Mouse (Mus musculus): ENCODE data around the gene Repin1.

DNA sequence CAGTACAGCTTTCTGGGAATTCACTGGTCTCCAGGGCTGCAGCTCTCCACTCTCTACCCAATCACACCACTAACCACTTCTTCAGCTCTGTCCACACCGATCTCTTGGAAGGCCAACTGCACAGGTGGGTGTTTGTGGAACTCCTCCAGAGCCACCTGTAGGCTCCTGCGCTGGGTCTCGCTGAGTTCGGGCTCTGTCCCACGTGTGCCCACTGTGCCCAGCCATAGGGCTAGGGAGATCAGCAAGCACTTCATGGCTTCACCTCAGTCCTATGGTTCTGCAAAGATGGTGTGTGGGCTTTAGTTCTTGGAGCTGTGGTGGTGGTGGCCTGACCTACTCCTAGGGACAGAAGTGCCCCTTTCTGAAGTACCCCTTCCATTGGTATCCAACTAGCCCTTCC is 21.7 kb upstream of the Repin1 start:
- no peak for TF ChIP-seq CTCF (IDR thresholded peaks at IDR 0.05 in 2 of 3, conservative IDR thresholded peaks at IDR 0.05 in 1 of 3; ENCODE audit: control insufficient read depth in 1 of 3, insufficient read depth in 1 of 3, low read depth in 2 of 3, low read length in 3 of 3, poor library complexity in 1 of 3, severe bottlenecking in 1 of 3)
- TF ChIP-seq ZC3H11A (IDR thresholded peaks at IDR 0.05; ENCODE audit: low read depth, low read length), result no peak
- TF ChIP-seq POLR2A (IDR thresholded peaks at IDR 0.05; ENCODE audit: control insufficient read depth in 1 of 2, insufficient read depth in 1 of 2, low read depth in 1 of 2, low read length in 2 of 2, poor library complexity in 1 of 2), result no peak
- TF ChIP-seq EP300 (IDR thresholded peaks at IDR 0.05; ENCODE audit: low read depth in 1 of 2, low read length in 2 of 2), result no peak
- TF ChIP-seq SMC3 (IDR thresholded peaks at IDR 0.05; ENCODE audit: low read depth, low read length), result no peak
- no peak for TF ChIP-seq CHD1 (IDR thresholded peaks at IDR 0.05; ENCODE audit: low read depth, low read length)
- no peak for TF ChIP-seq HCFC1 (IDR thresholded peaks at IDR 0.05; ENCODE audit: low read depth, low read length)
- no peak for TF ChIP-seq RAD21 (IDR thresholded peaks at IDR 0.05; ENCODE audit: low read depth, low read length)
- TF ChIP-seq USF1 (IDR thresholded peaks at IDR 0.05; ENCODE audit: low read depth, low read length), result no peak
- no peak for TF ChIP-seq POLR2AphosphoS2 (IDR thresholded peaks at IDR 0.05; ENCODE audit: low read length)
- no peak for TF ChIP-seq MYB (IDR thresholded peaks at IDR 0.05; ENCODE audit: low read depth, low read length)
